Mouse (Mus musculus) urinary bladder, postnatal 14 days (tissue): ENCODE measurements around the gene Exoc3l.

ENCODE experiments used
- DNase-seq: peaks from one replicate; pipeline ENCODE4 v3.0.0; 2021; ENCODE audit warnings: low spot score

The Exoc3l gene

GRCm38 (mm10) chr8:105295895-105296573, at the start of gene Exoc3l:
TSS of gene Exoc3l (minus strand) at chr8:105296101.
- DNase-seq, result no peak

GRCm38 (mm10) chr8:105345061-105345975, 49.4 kb upstream of the Exoc3l start:
- peak; percentile 68 for DNase-seq

- DNase-seq, result peak; percentile 53
These were observed 48.1 kb upstream of the Exoc3l start for GRCm38 (mm10) chr8:105343791-105344574.

GRCm38 (mm10) chr8:105342768-105343167, 46.9 kb upstream of the Exoc3l start:
- no peak for DNase-seq

- no peak for DNase-seq
These were observed 45.5 kb upstream of the Exoc3l start for GRCm38 (mm10) chr8:105341399-105341798.

GRCm38 (mm10) chr8:105339886-105340635, 44.2 kb upstream of the Exoc3l start:
- peak; percentile 55 for DNase-seq

- no peak for DNase-seq
These were observed 43.1 kb upstream of the Exoc3l start for GRCm38 (mm10) chr8:105338992-105339391.

GRCm38 (mm10) chr8:105336373-105337130, 40.7 kb upstream of the Exoc3l start:
- no peak for DNase-seq

GRCm38 (mm10) chr8:105332523-105332922, 36.6 kb upstream of the Exoc3l start:
- no peak for DNase-seq

- DNase-seq, result no peak
These were observed 36.0 kb upstream of the Exoc3l start for GRCm38 (mm10) chr8:105331931-105332330.

GRCm38 (mm10) chr8:105331469-105331868, 35.6 kb upstream of the Exoc3l start:
- DNase-seq, result no peak

GRCm38 (mm10) chr8:105330325-105330724, 34.4 kb upstream of the Exoc3l start:
- DNase-seq, result no peak

- no peak for DNase-seq
These were observed 31.1 kb upstream of the Exoc3l start for GRCm38 (mm10) chr8:105326968-105327367.

GRCm38 (mm10) chr8:105326141-105326672, 30.3 kb upstream of the Exoc3l start, which contains the start of the genes Lrrc29 and Tmem208:
TSS of gene Lrrc29 (minus strand) at chr8:105326278.
TSS of gene Tmem208 (plus strand) at chr8:105326354.
- peak; percentile 98 for DNase-seq

- no peak for DNase-seq
These were observed 29.8 kb upstream of the Exoc3l start for GRCm38 (mm10) chr8:105325641-105326093.

GRCm38 (mm10) chr8:105323183-105323582, 27.3 kb upstream of the Exoc3l start:
- no peak for DNase-seq

- no peak for DNase-seq
These were observed 22.8 kb upstream of the Exoc3l start for GRCm38 (mm10) chr8:105318662-105319190.

GRCm38 (mm10) chr8:105317941-105318340, 22.0 kb upstream of the Exoc3l start:
- DNase-seq, result no peak

GRCm38 (mm10) chr8:105315073-105315769, 19.3 kb upstream of the Exoc3l start:
- DNase-seq, result no peak
